Mouse (Mus musculus) regulatory T cell (primary cell): ENCODE results near the gene Tstd2.

Experiments
- in situ Hi-C: fragments of 300-600 bp; cut with MboI, MseI; formaldehyde crosslinking; loops from one replicate; pipeline ENCODE4 v1.15.1; 2025; ENCODE audit warnings: high pct_unique_total_duplicates

Gene Tstd2

DNA sequence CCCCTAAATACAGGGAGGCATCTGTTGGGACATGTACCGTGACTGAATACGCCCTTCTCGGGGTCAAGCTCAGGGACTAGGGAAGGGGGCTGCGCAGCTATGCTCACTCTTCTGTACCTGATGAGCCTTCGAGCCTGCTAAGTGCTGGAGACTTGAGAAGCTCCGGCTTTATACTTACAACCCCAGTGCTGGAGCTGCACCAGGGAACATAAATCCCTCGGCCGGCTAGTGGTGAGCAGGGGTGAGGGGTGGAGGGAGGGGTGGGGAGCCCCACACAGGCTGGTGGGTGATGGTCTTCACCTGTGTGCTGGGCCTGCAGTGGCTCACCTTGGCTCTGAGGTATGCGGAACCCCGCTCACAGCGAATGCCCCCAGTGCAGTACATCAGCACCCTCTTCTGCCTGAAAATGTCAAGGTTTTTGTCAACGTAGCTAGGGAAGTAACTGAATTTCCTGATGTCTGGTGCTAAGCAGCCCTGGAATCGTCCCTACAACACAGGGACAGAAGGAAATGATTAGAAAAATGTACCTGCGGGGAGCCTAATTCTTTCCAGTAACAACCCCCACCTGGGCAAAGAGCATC is 18.9 kb downstream of the Tstd2 start:
- in situ Hi-C loops = loop anchor here (10.0 kb wide), 1 partner anchor 175 kb away; no protein-coding TSS in a partner anchor

GRCm38 (mm10) chr4:46117536-46117935 is 21.0 kb downstream of the Tstd2 start:
- in situ Hi-C loops = no loop called here

DNA sequence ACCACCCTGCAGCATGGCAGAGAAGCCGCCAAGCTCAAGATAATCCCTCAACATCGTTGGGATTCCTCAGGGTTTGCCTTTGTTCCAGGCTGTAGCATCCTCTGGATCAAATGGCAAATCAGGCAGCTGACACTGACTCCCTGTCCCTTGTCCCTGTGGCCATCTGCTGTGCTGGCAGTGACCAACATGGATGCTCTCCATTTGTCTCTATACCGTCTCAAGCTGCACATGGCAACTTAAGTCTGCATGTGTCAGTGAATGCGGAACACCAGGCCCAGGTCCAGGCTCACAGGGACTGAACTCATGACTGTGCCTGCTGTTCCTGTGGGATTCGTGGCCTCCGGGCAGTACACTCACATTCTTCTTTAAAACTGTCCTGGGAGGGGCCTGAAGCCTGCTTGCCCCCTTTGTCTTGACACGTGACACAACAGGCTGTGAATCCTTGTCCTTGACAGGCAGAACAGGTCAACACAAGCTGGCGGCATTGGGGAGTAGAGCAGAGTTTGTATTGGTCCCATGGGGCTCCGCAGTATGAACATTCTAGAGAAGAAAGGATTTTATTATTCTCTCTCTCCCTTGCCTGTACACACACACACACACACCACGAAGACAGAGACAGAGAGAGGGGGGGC is 21.8 kb downstream of the Tstd2 start:
- in situ Hi-C loops = no loop called here

GRCm38 (mm10) chr4:46115308-46115707 is 23.2 kb downstream of the Tstd2 start:
- in situ Hi-C loops = no loop called here

DNA sequence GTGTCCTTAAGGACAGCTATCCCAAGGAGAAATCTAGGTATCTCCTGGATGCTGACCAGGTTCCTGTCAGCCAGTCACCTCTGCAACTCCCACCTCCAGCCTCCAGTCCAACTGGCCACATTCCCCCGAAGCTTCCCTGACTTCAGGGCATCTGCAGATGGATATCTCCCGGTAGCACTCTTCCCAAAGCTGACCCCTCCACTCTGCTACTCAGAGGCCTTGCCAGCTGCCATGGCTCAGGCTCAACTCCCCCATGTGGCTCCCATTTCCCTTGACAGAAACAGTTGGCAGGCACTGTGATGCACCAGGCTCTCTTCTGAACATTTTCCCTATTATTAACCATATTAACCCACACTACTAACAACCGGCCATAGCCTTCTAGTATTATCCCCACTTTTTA is 27.1 kb downstream of the Tstd2 start:
- in situ Hi-C loops = no loop called here

DNA sequence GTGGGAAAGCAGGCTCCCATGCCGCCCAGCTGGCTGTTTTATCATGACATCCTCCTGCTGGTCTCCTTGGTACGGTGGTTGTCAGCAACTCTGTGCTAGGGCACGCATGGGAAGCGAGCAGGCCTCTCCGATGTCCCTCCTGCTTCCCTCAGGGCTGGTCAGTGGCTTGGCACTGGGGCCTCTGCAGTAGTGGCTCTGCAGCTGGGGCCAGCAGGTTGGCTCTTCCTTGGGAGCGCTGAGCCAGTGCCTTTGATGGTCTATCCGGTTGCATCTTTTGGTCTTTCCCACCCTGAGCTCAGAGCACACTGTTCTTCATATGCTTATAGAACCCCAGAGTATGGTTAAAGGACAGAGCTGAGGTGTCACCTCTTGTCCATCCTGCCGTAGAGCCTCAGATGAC is 28.4 kb downstream of the Tstd2 start:
- in situ Hi-C loops = no loop called here

DNA sequence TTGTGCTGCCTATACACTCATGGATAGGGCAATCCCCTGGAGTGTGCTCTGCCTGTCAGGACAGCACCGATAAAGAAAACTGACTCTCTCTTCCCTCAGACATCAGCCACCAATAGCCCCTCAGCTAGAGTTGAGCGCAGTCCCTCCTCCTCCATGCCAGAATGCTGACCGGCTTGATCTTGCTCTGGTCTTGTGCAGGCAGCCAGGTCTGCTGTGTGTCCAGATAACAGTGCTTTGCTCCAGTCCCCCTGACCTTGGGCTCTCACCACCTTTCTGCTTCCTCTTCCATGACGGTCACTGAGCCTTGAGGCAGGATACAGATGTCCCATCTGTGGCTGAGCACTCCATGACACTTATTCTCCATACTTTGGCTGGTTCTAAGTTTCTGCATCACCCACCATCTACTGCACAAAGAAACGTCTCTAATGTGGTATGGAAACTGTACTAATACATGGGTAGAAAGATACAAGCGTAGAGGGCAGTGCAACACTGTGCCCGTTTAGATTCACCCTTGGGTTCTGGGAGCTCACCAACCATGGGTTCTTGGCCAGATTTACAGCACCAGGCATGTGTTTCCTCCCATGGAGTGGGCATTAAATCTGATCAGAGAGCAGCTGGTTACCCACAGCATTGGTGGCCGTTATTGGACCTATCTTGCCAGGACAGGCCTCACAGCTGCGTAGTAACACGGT is 36.3 kb downstream of the Tstd2 start:
- in situ Hi-C loops = no loop called here

- in situ Hi-C loops = no loop called here
Measured at GRCm38 (mm10) chr4:46101211-46101711, 37.2 kb downstream of the Tstd2 start.

- in situ Hi-C loops = no loop called here
Measured at GRCm38 (mm10) chr4:46100539-46100938, 38.0 kb downstream of the Tstd2 start.

GRCm38 (mm10) chr4:46099132-46099531 is 39.4 kb downstream of the Tstd2 start:
- in situ Hi-C loops = no loop called here

GRCm38 (mm10) chr4:46097591-46097990 is 40.9 kb downstream of the Tstd2 start:
- in situ Hi-C loops = no loop called here

DNA sequence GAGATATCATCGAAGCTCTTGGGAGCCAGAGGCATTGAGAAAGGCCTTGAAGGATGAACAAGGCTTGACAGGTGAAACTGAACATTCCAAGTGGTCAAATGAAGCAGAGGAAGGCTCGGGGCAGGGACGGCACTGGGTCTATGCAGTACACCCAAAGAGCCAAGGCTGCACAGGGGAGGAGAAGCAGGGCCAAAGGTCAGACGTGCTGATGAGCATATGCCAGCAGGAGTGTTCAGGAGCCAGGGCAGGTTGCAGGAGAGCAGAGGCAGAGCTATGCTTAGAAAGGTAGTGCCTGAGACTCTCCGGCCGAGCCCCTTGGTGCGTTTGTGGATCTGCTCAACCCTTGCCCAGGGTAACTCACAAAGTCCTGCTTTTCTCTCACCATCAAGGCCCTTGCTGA is 41.9 kb downstream of the Tstd2 start:
- in situ Hi-C loops = no loop called here

GRCm38 (mm10) chr4:46095826-46096159 is 42.7 kb downstream of the Tstd2 start:
- in situ Hi-C loops = no loop called here

GRCm38 (mm10) chr4:46094916-46095825 is 43.3 kb downstream of the Tstd2 start:
- in situ Hi-C loops = no loop called here

DNA sequence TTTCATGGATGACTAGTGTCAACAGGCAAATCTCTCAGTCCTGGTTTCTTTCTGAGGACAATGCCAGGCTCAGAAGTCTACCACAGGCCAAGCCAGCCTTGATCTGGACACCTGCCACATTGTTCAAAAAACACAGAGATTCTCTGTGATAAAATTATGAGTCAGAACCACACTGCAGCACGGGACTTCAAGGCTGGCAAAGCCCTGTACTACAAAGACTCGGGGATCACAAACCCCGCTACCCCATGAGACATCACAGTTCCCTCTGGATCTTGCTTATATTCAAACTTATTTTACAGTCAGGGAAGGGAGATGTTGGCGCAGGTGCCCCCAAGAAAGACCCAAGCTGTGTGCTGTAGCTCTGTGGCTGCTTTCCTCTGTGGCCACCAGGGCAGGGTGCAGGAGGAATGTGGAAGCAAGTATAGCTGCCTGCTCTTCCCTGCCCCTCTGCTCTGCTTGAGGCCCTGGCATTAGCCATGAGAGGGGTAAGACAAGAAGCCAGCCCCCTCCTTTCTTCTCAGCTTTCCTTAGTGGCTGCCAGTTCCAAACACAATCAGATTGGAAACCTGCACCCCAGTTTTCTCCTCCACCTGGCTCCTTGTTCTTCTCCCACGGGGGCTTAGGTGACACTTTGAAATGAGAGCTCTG is 45.9 kb downstream of the Tstd2 start:
- in situ Hi-C loops = no loop called here

GRCm38 (mm10) chr4:46089524-46090125 is 48.9 kb downstream of the Tstd2 start:
- in situ Hi-C loops = no loop called here

- in situ Hi-C loops = no loop called here
Measured at GRCm38 (mm10) chr4:46087852-46088251, 50.6 kb downstream of the Tstd2 start.

GRCm38 (mm10) chr4:46087427-46087771 is 51.1 kb downstream of the Tstd2 start:
- in situ Hi-C loops = no loop called here

DNA sequence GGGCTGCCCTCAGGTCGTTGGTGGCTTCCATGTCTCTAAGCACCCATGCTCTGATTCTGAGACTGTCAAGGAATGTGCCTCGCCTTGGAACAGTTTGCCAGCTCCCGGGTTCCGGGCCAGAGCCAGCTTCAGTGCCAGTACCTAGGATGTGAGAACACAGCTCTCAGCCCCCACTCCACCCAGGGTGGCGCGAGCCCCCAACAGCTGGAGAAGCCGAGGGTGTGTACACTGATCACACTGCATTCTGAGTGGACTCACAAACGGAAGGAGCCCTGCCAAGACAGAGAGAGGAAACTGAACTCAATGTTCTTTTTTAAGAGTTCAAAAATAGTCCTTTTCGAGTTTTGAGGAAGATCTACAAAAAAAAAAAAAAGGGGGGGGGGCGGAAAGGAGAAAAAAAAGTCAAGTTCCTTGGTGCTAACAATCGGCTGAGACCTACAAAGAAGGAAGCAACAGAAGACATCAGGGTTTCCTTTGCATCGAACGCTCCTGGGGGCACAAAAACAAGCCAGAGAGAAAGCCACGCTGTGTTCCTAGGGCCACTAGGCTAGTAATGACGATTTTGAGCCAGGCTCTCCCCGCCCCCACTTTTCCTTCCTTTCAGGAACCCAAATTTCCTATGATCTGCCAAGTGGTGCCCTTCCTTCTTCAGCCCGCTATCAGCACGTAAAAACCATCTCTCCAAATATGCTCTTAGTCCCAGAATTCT is 51.6 kb downstream of the Tstd2 start:
- in situ Hi-C loops = no loop called here

DNA sequence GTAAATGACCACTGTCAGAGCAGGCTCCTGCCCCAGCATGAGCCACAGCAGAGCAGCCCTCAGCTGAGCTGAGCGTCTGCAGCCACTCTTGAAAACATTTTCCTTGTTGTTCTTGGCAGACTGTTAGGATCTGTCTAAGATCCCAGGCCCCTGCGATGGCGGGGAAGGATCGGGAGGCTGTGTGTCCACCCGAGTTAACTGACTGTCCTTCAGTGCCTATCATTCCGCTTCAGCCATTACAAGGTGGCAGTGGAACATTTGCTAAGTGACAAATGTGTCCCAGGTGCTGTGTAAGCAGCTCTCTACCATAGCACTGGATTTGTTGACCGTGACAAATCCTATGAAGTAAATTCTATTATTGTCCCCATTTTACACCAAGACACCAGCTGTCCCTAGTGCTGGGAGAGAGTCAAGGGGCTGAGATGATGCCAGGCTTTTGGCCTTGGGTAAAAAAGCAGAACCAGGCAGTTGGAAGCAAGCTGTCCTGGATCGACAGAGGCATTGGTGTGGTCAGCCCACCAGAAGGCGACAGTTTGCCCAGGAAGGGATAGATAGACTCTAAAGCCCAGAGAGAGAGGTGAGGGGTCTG is 53.2 kb downstream of the Tstd2 start:
- in situ Hi-C loops = no loop called here
